Mouse (Mus musculus): ENCODE measurements around the gene Btbd8.

Gene Btbd8

DNA sequence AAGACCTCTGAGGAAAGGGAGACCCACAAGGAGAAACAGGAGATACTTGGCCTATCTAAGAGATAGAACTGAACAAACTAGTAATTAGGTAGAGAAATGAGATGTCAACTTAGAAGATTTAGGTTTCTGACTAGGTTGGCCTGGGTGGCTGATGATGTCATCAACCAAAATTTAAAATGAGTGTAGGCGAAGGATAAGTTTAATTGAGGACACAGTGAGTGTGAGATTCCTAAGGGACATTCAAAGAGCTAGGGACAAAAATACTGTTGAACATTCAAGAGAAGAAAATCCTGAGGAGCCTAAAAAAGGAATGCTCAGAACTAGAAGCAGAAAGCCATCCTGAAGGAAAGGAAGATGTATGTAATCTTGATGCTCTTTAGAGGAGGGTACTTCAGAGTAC, 78.3 kb downstream of the Btbd8 start:
- DNase-seq (ENCODE audit: low spot score): no peak

DNA sequence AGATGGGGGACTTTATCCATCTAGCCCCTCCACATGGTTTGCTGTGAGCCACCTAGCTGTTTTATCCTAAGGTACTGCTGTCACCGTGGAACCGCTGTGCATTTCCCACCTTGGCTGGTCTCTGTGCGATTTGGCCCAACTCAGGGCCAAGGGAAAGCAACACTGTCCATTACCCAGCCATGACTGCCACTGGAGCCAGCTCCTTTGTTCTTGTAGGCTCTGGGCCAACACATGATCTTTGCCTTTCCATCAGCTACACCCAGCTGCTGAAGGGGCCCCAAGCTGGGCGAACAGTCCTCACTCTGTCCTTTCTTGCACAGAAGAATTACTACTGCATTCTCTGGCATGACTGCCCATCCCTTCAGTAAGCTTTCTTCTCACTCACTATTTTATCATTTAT, 80.8 kb downstream of the Btbd8 start:
- no peak for DNase-seq (ENCODE audit: low spot score)

DNA sequence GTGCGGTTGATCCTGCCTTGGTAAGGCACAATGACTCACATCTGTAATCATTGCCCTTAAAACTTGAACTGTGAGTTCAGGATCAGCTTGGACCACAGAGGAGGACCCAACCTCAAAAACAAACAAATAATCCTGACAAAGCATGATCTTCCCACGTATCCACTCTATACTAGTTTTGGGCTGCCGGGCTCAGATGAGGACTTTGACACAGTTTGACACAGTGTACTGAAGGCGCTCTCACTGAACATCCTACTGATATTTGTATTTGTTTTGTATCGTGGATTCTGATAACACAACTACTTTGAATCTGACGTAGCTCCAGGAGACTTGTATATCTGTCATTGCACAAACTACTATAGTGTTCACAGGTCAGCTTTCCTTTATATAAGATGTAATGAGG, 83.6 kb downstream of the Btbd8 start:
- DNase-seq (ENCODE audit: low spot score): no peak

DNA sequence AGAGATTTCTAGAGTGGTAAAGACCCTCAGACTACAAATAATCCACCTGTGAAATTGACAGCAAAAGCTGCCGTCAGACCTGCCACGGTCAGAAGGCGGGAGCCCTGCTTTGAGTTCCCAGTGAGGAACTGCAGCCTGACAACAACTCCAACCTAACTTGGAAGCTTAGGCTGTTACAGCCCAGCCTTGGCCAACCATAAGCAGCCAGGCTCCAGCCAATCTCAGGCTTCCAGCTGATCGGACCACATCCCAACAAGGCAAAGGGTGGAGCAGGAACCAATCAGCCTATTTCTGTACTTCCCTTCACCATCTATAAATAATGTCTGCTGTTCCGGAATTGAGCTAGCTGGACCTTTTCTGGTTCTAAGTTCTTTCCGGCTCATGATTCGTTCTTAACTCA, 84.1 kb downstream of the Btbd8 start:
- DNase-seq (ENCODE audit: low spot score): no peak

DNA sequence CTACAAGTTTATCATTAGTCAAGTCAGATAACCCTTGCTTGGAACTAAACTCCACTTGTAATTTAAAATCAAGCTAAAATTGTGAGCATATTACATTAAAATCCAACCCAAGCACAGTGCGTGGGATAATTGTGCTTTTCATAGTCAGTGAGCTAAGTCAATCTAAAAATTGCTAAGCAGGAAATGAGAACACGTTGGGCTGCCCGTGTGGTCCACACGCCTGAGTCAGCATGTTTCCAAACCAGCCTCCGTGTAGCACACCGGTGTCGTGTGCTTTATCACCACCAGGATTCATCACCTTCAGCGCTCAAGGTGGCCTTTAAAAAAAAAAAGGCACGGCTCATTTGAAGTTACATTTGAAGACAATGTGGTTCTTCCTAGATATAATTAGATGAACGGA, 86.5 kb downstream of the Btbd8 start:
- DNase-seq (ENCODE audit: low spot score): no peak

DNA sequence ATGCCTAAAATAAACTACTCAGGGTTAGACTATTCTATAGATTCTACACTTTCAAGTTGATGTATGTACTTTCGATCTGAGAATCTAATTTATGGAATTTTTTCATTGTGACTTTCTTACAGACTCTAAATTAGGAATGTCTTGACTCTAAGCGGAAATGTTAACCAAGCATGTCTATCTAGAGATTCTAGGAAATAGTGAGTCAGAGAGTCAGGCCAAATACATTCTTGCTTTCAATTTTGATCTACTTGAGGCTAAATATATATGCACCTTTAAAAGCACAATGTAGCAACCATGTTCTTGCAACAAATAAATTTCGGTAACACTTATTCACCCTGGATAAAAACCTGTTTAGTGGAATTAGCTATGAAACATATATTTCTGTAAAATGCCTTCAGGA, 91.1 kb downstream of the Btbd8 start:
- no peak for DNase-seq (ENCODE audit: low spot score)

DNA sequence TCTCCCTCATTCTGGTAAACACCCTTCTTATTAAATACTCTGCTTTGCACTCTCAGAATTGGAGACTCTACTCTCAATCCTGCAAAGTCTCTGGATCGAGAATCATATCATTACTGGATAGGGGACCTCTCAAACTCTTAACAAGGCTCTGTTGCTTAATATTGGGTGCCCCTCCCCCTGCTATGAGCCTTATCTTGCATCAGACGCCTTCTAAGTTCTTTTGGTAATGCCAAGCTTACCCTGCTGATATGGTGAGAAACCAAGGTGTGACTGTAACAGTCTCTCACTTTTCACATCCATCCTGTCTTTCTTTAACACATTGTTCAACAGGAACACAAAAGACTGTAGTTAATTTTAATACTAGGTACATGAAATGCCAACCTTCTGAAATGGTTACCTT, 95.8 kb downstream of the Btbd8 start:
- DNase-seq (ENCODE audit: low spot score): peak; percentile 20

DNA sequence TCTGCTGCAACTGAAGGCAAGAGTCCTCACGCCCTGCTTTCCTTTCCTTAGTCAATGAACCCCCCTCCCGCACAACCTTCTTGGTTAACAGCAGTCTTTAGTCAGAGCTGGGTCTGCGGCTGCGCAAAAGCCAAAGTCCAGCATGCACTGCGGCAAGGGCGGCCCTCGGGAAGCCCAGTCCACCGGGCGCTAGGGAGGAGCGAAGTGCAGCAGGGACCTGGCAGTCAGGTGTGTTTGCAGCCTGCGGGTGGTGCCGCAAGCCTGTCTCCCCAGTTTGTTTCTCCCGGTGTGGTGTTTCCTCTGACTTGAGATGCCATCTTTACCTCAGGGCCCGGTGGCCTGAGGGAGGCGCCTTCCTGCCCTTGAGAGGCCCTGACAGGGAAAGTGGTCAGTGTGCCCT, 96.8 kb downstream of the Btbd8 start, which contains the start of gene 1700028K03Rik:
1700028K03Rik (plus strand) TSS at position 129 of the 400 bp plus-strand sequence.
- DNase-seq (ENCODE audit: low spot score): no peak

DNA sequence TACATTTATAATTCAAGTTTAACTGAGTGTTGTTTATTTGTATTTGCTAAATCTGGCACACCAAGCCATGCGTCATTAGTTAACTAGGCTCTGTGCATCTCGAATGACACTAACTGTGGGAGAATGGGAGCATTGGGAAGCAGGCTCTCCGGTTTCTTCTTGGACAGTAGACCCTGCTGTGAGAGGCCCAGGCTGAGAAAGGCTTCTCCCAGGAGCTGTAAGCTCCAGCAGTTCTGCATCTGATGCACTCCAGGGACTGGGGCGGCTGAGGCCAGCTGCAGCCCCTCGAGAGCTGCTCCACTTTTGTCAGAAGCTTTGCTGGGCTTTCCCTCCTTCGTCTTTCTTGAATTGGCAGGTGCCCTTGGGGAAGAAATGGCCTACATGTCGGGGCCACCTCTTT, 103.9 kb downstream of the Btbd8 start:
- no peak for DNase-seq (ENCODE audit: low spot score)

DNA sequence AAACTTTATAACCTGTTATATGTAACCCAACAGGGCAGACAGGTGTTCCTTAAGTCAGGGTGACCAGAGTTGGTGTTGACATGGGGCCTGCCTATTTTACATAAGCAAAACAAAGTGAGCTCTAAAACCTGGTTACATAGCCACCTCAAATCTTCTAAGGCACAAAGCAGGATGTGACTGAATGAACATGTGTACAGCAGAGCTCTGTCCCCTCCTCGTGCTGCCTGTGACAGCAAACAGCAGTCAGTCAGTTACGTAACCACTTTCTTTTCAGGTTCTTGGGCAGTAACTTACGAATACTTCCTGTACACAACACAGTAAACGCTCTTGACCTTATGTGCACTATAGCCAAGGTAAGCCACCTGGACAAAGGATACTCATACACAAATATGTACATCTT, 108.1 kb downstream of the Btbd8 start:
- no peak for DNase-seq (ENCODE audit: low spot score)

DNA sequence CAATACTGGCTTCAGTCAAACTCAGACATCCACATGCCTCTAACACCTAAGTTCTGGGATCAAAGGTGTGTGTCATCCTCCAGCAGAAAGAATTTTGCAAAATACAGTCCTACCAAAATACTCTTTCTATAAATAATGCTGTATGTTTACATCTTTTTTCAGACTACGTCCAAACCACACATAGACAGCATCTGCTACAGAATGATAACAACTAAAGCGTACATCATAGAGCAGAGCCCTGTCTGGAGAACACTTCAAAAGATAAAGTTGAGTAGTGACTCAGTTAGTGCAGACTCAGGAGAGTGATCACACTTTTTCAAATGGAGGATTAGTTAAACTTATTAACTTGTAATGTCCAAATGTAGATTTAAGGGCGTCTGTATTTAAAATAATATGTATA, 110.2 kb downstream of the Btbd8 start:
- DNase-seq (ENCODE audit: low spot score): peak; percentile 65

DNA sequence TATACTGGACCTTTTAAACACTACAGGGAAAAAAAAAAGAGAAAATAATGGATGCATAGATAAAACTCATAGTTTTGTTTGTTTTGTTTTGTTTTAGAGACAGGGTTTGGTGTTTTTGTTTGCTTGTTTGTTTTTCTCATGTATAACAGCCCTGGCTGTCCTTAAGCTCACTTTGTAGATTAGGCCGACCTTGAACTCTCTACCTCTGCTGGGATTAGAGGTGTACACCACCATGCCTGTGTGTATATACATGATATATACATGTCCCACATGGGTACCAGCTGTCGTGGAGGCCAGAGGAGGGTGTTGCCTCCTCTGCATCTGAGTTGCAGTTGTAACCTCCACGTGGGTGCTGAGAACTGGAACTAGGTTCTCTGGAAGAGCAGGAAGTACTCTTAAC, 110.6 kb downstream of the Btbd8 start:
- DNase-seq (ENCODE audit: low spot score): peak; percentile 9

DNA sequence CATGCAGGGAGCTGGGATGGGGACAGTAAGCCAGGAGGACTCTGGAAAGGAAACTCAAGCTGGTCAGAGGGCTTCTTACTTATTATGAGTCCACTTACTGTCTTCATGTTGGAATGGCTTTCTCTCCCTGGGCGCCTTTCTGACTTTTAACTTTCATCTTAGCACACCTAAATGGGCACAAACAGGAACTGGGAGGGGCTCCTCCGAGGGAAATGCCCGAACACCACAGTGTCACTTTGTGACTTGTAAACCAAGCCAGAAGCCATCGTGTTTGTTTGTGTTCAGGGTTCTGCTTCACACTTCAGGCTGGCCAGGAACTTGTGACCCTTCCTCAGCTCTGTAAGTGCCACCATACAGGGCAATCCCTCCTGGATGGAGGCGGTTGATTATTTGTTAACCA, 116.5 kb downstream of the Btbd8 start:
- DNase-seq (ENCODE audit: low spot score): no peak

DNA sequence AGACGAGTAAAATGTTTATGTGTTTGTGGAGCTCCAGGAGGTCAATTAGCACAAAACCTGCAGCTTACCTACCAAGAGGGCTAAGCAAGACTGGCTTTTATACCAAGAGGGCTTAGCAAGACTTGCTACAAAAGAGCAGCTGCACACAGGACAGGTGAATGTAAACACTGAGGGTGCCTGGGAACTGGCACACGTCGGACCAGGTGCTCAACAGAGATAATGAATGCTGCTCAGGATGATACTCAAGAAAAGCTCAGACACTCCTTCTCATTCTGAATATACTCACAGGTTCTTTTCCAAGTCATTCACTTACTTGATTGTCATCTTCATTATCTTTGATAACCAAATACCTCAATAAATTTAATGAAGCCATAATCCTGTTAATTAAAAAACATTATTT, 119.2 kb downstream of the Btbd8 start:
- DNase-seq (ENCODE audit: low spot score): peak; percentile 21

Measured in c-Kit-positive CD71-positive TER-119-positive erythroid progenitor cells, embryonic 14.5 days (primary cell).